Mouse (Mus musculus): ENCODE data around the gene Itk. TPM values are rescaled to one million over a fixed set of nuclear protein-coding genes. Genes with fewer than 3 reads are reported as not detected.

The Itk gene
- total RNA-seq, 1 experiment from 2014 or later = 6.0 TPM

DNA sequence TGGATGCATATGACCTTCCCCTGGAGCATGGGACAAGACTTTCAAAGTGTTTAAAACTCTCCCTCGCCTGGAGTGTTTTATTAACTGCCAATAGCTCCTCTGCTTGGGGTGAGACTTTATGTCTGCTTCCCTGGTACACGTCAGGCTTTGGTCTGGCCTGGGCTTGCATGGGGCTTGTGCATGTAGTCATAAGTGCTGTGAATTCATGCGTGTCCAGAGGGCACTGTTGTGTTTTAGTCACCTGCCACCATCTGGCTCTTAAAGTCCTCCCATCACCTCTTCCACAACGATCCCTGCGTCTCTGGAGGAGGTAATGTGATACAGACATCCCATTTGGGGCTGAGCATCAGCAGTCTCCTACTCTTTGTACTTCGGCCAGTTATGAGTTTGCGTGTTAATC lies 67.8 kb downstream of the Itk start:
- no peak for ATAC-seq (replicated peaks in 1 of 2; ENCODE audit: insufficient read depth in 1 of 2, low FRiP score in 2 of 2, low TSS enrichment in 1 of 2, low read depth in 1 of 2, poor library complexity in 2 of 2, severe bottlenecking in 2 of 2)

GRCm38 (mm10) chr11:46314534-46314933 lies 74.8 kb downstream of the Itk start:
- ATAC-seq (replicated peaks in 1 of 2; ENCODE audit: insufficient read depth in 1 of 2, low FRiP score in 2 of 2, low TSS enrichment in 1 of 2, low read depth in 1 of 2, poor library complexity in 2 of 2, severe bottlenecking in 2 of 2) = peak; percentile 69 to 82

DNA sequence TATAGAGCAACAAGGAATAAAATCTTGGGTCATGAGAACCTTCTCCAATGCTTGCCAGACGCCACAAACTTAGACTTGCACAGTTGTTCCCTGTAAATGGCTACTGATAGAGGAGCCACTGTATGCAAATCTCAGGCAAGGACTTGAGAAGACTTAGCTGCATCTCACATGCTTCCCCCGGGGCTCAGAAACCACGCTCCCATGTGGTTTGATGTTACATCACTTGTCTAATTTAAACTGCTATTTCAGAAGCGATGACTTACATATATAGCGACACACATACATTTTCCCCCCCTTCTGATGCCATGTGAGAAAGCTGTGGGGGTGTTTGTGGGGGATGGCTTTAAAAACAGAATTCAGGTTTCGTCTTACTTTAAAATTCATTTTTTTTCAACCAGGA lies 75.5 kb downstream of the Itk start:
- peak; percentile 4 to 12; a peak in 1 of 4 replicates for ATAC-seq (replicated peaks in 1 of 2; ENCODE audit: insufficient read depth in 1 of 2, low FRiP score in 2 of 2, low TSS enrichment in 1 of 2, low read depth in 1 of 2, poor library complexity in 2 of 2, severe bottlenecking in 2 of 2)

- no peak; a peak in 1 of 4 replicates for ATAC-seq (replicated peaks in 1 of 2; ENCODE audit: insufficient read depth in 1 of 2, low FRiP score in 2 of 2, low TSS enrichment in 1 of 2, low read depth in 1 of 2, poor library complexity in 2 of 2, severe bottlenecking in 2 of 2)
These were observed 76.7 kb downstream of the Itk start, which contains the start of gene Cyfip2 for GRCm38 (mm10) chr11:46312523-46313035. Cyfip2 (minus strand) TSS chr11:46312859.

DNA sequence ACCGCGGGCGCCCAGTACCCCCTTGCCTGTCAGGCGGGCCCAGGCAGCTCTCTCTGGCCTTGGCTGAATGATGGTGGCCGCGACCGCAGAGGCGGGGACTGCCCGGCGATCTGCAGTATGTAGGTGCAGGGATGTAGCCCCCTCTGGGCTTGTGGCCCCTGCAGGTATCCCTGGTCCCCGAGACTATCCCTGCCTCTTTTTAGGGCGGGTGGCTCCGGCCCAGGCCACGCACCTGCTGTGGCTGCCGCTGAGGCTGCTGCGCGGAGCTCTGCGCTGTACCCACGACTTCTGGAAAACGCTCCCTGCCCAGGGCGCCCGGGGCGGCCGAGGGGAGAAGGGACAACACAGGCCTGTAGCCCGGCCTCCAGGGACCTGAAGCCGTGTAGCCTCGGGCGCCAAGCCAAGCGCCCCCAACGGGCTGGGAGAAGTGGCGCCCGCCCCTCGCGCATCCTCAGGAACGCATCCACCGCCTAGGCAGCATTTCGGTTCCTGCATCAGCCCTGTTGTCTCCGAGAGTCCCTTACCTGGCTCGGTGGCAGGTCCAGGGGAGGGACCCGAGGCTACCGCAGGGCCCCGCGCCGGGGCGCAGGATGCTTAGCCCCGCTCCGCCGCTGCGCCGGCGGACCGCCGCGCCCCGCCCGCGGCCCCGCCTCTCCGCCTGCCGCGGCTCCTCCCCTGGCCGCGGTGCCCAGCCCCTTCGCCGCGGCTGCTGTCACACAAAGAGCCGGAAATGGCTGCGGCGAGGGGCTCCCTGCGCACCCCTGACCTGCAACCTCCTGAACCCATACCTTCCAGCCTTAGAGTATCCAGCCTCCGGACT lies 77.4 kb downstream of the Itk start:
- peak; percentile 39 to 44 for ATAC-seq (replicated peaks in 1 of 2; ENCODE audit: insufficient read depth in 1 of 2, low FRiP score in 2 of 2, low TSS enrichment in 1 of 2, low read depth in 1 of 2, poor library complexity in 2 of 2, severe bottlenecking in 2 of 2)

- peak in 1 of 2 experiments; percentile 2; a peak in 1 of 4 replicates for ATAC-seq (replicated peaks in 1 of 2; ENCODE audit: insufficient read depth in 1 of 2, low FRiP score in 2 of 2, low TSS enrichment in 1 of 2, low read depth in 1 of 2, poor library complexity in 2 of 2, severe bottlenecking in 2 of 2)
These were observed 78.1 kb downstream of the Itk start for GRCm38 (mm10) chr11:46311181-46311702.

- ATAC-seq (replicated peaks in 1 of 2; ENCODE audit: insufficient read depth in 1 of 2, low FRiP score in 2 of 2, low TSS enrichment in 1 of 2, low read depth in 1 of 2, poor library complexity in 2 of 2, severe bottlenecking in 2 of 2) = no peak
These were observed 78.7 kb downstream of the Itk start for GRCm38 (mm10) chr11:46310647-46311063.

DNA sequence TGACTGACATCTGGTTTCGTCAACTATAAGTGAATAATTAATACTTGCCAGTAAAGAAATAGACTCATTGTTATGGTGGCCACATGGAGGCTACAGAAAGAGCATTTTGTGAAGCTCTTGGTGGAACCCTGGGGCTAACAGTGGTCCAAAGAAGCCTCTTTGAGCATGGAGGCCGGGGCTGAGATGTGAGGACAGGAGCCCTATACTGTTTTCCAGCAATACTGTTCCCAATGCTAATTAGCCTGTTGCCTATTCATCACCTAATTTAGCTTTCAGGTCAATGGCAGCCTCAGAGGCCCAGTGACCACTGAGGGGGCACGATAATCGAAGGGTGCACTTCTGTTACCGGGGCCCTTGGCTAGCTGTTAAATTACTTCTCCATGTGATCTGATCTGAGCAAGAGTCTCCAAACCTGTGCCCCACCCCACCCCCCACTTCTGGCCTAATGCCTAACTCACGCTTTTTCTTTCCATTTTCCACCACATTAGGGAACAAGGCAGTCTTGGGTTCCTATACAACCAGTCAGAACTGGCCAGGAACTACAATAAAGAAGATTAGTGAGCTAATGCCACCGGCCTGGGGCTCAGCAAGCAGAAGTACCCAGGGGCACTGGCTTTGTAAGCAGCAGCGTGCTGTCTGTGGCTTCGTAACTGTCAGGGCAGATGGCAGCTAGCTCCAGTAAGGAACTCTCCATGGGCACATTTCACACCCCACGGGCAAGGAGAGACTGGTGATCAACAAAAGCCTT lies 79.3 kb downstream of the Itk start:
- ATAC-seq (replicated peaks in 1 of 2; ENCODE audit: insufficient read depth in 1 of 2, low FRiP score in 2 of 2, low TSS enrichment in 1 of 2, low read depth in 1 of 2, poor library complexity in 2 of 2, severe bottlenecking in 2 of 2) = peak; percentile 18 to 23

DNA sequence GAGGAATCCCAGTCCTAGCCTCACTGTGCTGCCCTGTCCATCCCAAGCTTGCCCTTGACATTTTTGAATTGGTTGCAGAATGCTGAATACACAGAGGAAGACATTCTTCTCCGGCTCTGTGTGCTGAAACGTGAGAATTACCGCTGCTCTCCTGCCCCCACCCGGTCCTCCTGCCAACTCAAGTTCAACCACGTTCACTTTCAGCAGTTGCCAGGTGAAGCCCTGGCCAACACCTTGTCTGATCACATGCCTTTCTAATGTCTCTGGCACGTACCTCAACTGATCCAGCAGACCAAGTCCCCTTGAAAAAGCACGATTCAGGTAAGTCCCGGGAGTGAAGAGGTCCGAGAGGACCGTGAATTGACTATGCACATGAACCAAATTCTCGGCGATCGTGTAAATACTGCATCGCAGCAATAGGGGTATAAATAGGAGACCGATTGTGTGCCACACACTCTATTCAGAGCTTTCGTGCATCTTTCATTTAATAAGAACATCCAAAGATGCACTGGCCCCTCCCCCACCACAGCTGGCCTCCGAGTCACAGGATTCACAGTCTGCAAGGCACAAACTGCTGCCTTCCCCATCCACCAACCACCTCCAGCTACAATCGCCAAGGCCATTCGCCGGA lies 80.1 kb downstream of the Itk start:
- ATAC-seq (replicated peaks in 1 of 2; ENCODE audit: insufficient read depth in 1 of 2, low FRiP score in 2 of 2, low TSS enrichment in 1 of 2, low read depth in 1 of 2, poor library complexity in 2 of 2, severe bottlenecking in 2 of 2) = no peak

DNA sequence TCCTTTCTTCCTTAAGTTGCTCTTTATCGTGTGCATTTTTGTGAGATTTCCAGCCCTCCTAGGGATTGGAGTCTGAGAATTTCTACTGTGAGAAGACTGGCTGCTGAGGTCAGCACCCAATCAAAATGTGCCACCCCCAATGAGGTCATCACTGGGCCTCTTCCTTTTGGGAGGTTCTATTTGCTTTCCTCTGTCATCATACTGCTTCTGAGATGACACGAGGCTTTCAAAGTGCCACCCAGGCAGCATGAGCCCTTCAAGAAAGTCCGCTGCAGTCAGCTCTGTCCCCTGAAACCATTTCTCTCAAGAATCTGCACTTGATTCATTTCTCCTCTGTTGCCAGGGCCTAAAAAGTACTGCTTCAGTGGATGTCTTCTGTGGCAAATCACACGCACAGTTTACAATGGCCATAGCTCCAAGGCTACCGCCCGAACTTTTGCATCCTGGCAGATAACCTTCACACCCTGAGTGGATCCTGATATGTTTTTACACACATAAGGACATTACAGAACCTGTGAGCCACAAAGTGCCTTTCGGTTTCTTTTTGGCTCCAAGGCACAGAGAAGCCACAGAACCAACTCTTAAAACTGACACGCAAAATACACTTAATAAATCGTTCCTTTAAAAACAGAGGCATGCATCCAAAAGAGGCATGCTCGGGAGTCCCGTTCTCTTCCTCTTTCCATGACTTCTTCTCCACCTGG lies 80.9 kb downstream of the Itk start:
- no peak for ATAC-seq (replicated peaks in 1 of 2; ENCODE audit: insufficient read depth in 1 of 2, low FRiP score in 2 of 2, low TSS enrichment in 1 of 2, low read depth in 1 of 2, poor library complexity in 2 of 2, severe bottlenecking in 2 of 2)

GRCm38 (mm10) chr11:46307768-46308167 lies 81.5 kb downstream of the Itk start:
- no peak for ATAC-seq (replicated peaks in 1 of 2; ENCODE audit: insufficient read depth in 1 of 2, low FRiP score in 2 of 2, low TSS enrichment in 1 of 2, low read depth in 1 of 2, poor library complexity in 2 of 2, severe bottlenecking in 2 of 2)

GRCm38 (mm10) chr11:46306776-46307175 lies 82.5 kb downstream of the Itk start:
- no peak for ATAC-seq (replicated peaks in 1 of 2; ENCODE audit: insufficient read depth in 1 of 2, low FRiP score in 2 of 2, low TSS enrichment in 1 of 2, low read depth in 1 of 2, poor library complexity in 2 of 2, severe bottlenecking in 2 of 2)

DNA sequence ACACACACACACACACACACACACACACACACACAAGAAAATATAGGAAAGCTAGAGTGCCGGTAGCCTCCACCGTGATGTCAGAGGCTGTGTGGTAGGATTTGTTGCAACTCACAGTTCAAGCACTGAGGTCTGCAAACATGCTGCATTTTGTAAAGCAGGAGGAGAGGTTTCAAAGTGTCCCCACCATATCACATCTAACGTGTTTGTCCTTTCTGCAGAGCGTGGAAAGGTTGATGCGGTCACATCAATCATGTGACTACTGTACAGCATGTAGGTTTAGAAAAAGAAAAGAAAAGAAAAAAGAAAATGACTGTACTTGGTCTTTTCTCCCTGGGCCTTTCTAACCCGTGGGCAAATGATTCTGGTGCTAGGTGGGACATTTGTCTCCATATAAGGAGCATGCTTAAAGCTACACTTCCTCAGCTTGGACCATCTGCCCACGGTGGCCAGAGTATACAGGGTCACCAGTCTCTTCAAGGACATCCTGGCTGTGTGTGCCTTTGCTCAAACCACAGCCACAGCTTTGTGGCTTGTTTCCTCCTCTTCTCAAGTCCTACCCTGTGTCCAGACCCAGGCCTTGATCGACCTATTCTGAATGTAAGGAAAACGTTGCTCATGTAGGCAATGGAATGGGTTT lies 83.3 kb downstream of the Itk start:
- ATAC-seq (replicated peaks in 1 of 2; ENCODE audit: insufficient read depth in 1 of 2, low FRiP score in 2 of 2, low TSS enrichment in 1 of 2, low read depth in 1 of 2, poor library complexity in 2 of 2, severe bottlenecking in 2 of 2) = no peak

GRCm38 (mm10) chr11:46304864-46305710 lies 84.2 kb downstream of the Itk start:
- peak; percentile 42 to 43 for ATAC-seq (replicated peaks in 1 of 2; ENCODE audit: insufficient read depth in 1 of 2, low FRiP score in 2 of 2, low TSS enrichment in 1 of 2, low read depth in 1 of 2, poor library complexity in 2 of 2, severe bottlenecking in 2 of 2)

- ATAC-seq (replicated peaks in 1 of 2; ENCODE audit: insufficient read depth in 1 of 2, low FRiP score in 2 of 2, low TSS enrichment in 1 of 2, low read depth in 1 of 2, poor library complexity in 2 of 2, severe bottlenecking in 2 of 2) = no peak
These were observed 85.2 kb downstream of the Itk start for GRCm38 (mm10) chr11:46304093-46304492.

GRCm38 (mm10) chr11:46302471-46302870 lies 86.8 kb downstream of the Itk start:
- ATAC-seq (replicated peaks in 1 of 2; ENCODE audit: insufficient read depth in 1 of 2, low FRiP score in 2 of 2, low TSS enrichment in 1 of 2, low read depth in 1 of 2, poor library complexity in 2 of 2, severe bottlenecking in 2 of 2) = no peak
